Mouse (Mus musculus) G1E (cell line): Measurements from ENCODE around the gene Gm43517.

Source experiments
- CTCF ChIP-seq: IDR thresholded peaks from 2 replicates; pipeline ENCODE4 v1.5.1; 2012; ENCODE audit warnings: low read depth, low read length, inconsistent platforms, mixed read lengths
- GATA1 ChIP-seq: IDR thresholded peaks from 2 replicates; pipeline ENCODE4 v1.6.1; 2012; ENCODE audit warnings: borderline replicate concordance, low read length, inconsistent platforms, mixed read lengths

DNA sequence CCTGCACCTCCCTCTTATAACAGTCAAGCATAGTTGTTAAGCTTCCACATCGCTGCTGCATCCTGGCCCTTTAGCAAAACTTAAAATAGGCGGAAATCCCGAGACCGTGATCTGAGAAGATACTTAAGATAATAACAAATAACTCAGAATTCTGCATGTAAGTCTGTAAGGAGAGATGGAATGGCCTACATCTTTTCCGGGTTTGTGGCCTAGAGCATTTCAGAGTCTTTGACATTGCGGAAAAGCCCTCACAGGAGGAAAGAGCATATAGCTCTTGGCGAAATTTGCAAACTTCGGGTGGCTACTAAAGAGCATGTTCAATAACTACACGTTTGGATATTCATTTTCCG lies 7.0 kb downstream of the Gm43517 start:
- TF ChIP-seq CTCF (no peak), GATA1 (no peak)
